Mouse (Mus musculus) B cell, adult 2 months (primary cell): ENCODE data around the gene Mybph.

Experiments used
- DNase-seq, 2 experiments: peaks; one replicate each; pipeline ENCODE4 v3.0.0; 2022

Gene Mybph

DNA sequence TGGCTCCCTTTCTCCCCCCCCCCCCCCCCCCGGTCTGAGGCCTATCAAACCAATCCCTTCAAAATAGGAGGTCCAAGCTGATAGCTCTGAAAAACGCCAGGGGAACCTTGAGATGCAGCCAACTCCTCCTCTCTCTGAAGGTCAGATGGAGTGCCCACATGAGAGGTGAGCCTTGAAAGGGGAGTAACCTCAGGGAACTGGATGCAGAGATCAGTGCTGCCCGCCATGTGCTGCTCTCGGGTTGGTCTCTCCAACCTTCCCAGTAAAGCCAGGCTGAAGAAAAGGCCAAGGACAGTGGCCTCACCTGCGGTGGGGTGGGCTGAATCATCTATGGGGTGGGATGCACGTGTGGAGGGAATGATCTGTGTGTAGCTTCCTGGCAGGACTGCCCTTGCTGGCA, 19.1 kb downstream of the Mybph start:
- DNase-seq, result no peak

DNA sequence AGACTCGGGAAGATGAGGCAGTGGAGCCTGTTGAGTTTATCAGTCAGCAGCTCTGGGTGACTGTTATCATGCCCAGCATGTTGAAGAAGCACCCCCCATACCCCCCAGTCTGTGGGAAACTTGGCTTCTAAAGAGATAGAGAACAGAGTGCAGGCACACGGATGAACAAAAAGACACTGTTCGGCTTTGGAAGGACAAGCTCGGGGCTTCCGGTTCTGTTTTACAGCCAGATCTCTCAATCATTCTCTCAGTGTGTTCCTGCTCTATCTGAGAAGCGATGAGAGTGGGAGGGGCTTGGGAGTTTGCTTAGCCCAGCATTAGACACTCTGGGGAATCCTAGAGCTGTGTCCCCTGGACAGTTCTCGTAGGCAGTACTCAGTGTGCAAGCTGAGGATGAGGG, 20.2 kb downstream of the Mybph start:
- no peak for DNase-seq

DNA sequence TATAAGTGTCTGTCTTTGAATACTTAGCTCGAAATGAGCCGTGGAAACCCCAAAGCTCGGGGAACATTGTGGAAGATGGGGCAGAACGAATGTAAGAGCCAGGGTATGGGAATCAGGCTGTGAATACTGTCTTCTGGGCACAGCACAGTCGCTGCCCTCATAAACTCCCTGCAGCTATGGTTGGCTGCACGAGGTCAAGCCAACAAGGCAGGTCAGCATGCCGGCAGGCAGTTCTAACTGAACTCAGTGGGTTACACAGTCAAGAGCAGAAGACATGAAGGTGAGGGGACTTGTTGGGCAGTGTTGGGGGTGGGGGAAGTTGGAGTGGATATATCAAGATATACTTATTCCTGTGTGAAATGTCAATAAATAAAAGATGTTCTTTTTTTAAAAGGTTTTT, 21.8 kb downstream of the Mybph start:
- no peak for DNase-seq

DNA sequence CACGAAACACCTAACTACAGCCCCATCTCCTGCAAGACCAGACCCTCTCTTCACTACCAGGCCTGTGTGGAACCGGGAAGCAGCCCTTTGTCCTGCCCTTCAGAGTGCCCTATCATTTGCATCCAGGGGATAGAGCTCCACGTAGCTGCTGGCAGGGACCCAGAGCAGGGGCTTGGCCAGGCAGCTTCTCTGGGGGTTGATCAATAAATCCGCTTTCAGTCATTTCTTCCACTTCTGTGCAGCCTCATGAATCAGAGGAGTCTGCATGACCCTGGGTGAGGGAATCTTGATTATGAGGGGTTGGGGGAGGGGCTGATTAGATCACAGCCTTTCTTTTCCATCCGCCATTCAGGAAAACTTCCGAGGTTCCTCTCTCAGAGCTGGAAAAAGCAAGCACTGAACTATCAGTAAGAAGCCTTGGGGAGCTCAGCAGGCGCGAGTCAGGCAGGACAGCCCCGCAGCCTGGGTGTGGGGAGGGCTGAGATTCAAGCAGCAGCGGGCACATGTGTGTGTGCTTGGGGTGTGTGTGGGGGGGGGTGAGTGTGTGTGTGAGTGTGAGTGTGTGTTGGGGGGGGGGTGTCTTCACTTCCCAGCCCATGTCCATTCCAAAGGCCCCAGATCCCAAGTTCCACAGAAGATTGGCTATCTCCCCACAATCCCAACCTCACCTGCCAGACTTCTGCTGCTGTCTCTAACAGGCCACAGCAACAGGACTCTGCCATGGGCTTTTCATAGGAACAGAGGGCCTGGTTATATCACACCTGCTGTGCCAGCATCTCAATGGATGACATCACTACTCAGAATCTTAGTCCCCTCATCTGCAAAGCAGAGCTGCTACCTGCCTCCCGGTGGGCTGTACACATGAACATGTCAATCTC, 22.7 kb downstream of the Mybph start:
- no peak for DNase-seq

DNA sequence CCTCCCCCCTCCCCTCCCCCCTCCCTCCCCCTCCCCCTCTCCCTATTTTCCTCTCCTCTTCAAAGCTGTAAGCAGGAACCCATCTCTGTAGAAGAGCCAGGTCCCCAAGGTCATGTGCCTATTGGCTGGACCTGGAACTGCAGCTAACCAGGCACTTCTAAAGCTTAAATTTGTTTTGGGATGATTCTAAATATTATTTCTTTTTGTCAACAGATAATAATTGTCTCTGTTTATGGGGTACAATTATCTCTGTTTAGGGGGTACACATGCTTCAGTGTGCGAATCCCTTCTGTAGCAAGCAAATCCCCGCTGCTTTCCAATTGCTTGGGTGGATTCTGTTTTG, 23.4 kb downstream of the Mybph start:
- DNase-seq, result no peak

DNA sequence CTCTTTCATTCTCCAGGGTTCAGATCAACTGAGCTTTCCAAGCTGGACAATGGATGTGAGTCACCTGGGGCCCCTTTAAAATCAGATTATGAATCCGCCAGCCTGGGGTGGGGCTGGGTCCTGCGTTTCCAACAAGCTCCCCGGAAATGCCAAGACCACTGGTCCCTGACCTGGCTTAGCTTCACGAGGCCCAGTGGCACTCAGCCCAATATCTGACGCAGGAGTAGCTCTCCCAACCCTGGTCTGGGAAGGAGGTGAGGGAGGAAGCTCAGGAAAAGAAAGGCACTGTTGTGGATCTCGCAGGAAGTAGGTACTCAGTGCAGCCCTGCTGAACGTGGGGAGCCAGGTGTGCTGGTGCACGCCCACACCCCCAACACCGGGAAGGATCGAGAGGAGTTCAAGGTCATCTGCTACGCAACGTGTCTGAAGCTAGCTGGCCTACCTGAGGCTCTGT, 23.8 kb downstream of the Mybph start:
- DNase-seq, result no peak

DNA sequence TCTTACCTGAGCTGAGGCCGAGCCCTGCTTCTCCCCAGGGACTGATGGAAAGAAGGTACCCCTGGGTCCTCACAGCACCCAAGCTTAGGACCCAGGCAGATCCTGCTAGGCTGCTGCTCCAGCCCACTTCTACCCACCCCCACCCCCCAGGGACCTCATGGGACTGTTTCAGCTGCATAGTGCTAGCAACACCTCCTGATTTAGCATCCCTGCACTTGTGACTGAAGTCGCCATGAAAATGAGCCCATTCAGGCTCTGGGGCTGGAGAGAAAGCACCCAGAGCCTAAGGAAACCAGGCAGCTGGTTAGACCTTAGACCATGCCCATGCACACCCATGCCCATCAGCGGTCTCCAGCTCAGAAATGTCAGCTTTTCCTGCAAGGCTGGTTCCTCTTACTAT, 24.7 kb downstream of the Mybph start:
- DNase-seq, result no peak

DNA sequence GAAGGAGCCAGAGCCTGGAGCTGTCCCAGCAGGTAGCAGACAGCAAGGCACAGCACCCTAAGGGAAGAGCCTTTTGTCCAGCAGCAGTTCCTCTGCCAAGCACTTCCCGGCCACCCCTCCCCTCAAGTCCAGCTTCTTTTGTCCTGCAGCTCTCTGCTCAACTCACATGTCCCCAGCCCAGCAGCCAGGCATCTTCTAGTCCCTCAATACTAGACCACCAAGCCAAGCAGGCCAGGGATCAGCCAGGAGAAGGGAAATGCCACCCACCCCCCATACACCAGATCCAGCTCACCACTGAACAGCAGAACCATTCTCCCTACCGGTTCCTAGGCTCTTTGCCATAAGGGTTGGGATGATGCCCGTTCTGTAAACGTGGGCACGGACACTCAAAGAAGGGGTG, 26.4 kb downstream of the Mybph start:
- DNase-seq, result no peak

DNA sequence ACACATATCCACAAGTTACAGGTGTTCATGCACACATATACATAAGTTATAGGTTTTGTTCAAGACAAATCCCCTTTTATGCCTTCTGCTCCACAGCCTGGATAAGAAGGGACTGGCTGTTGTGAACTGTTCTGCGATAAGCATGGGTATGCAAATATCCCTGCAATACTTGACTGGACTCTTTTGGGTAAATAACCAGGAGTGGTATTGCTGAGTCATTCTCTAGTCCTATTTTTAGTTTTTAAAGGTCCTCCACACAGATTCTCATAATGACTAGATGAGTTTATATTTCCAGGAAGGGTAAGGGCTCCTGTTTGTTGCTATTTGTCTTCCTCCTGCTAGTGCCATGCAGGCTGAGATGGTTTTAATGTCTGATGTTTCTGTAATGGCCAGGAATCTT, 27.9 kb downstream of the Mybph start:
- no peak for DNase-seq

DNA sequence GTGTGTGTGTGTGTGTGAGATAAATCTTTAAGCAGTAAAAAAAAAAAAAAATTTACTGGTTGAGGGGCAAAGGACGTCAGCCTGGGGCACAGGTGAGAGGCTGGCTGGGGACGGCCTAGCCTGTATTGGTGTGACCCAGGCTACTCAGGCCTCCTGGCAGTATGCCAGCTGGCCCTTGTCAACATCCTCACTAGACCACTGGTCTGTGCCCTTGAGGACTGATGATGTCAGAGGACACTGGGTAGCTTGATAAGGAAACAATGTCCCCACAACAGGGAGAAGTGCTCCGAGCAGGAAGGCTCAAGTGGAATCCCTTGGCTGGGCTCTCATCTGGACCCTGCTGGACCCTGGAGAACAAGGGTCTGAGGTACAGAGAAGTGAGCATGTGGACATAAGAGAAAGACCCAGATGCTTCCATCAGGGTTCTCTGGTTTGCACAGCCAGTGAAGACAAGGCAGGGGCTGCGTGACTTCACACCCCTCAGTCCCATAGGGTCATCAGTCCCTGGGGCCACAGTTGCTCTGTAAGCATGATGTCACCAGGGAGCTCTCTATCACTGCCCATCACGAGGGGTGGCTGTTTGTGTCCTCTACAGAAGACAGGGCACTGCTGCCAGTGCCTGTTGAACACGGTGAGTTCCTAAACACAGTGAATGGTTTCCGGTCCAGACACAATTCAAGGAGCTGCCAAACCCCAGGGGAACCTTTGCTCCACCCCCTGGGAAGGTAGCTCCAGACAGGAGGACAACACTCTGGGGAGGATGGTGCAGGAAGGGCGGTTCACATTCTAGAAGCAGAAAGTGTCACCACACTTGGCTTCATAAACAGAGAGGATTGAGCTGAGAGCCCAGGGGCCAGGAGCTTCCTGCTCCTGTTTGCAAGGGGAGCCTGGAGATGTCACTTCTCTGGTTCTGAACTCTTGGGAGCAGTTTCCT, 29.1 kb downstream of the Mybph start:
- no peak for DNase-seq

DNA sequence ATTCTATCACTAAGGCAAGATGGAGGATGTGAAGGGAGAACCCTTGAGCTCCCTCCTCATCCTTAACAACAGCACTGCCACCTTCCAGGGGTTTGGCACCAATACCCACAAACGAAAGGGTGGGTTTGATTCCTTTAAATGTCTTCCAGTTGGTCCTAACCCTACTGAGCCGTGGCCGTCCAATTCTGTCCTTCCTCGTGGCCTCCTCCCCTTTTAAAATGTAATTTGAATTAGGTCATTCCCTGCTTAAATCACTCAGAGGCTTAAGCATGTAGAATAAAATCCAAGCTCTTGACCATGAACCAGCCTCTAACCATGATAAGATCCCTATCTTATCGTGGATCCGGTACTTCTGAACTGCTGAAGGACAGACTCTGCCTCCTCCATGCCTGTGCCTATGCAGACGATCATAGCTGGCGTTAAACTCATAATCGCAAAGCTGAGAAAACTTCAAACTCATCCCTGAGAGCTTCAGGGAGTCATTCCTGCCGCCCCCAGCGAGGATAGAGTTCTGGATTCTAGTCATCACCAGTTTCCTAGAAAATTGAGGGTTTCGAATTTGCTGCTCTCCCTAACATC, 31.5 kb downstream of the Mybph start:
- DNase-seq, result no peak

DNA sequence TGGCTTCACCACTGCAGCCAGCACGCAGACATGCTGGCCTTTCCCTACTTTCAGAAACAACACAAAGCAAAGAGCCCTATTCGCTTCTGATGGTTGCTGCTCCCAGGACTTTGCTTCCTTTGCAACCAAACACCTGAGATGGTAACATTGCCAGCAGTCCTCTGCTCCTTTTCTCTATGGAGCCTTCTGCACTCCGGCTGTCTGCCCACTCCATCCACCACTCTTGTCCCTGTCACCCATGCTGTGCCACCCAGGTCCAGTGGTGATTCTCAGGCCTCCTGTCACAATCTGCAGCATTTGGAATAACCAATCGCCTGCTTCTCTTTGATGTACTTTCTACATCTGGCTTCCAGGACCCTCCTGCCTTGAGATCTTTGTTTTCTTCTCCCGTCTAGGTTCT, 32.1 kb downstream of the Mybph start:
- DNase-seq, result no peak

DNA sequence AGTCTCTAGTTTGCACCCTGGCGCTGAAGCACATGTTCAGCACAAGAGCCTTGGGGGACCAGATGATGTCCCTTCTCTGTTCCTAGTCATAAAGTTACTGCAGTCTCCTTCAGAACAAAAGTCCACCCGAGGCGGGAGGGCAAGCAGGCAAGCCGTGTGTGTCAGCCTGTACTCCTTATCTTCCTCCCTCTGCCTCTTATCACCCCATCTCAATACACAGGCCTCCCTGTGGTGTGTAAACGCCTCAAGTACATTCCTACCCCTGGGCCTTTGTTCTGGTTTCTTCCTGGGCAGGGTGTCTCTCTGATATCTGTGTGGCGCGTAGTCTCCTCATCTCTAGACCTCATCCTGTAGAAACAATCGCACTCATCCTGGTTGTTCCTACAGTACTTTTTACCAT, 33.5 kb downstream of the Mybph start:
- DNase-seq, result no peak

DNA sequence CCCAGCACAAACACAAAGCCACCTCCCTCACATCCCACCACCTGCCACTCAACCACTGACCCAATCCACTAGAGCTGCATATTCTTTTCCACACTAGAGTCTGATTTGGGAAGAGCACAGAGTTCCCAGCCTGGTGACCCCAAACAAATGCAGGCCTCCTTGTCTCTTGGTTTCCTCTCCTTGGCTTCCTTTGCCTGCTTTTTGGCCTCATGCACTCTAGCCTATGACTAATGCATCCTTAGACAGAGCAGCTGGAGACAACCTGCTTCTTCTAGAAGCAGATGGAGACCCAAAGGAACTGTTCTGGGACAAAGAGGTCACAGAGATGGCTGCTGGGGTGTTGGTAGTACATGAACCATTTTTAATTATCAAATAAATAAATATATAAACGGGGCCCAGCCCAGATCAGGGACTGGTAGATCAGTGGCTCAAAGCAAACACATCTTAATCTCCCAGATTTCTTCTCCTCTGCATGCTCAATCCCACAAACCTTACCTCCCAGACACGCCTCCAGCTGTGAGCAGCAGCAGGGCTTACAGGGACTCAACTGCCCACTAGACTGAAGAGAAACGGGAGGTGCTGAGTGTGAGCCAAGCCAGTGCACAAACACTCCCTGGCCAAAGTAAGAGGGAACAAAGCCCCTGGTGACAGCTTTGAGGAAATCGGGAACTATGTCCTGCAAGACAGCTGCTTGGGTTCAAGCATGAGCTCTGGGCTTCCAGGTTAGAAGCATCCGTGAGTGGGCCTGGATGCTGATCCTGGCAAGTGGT, 36.7 kb downstream of the Mybph start:
- no peak for DNase-seq

DNA sequence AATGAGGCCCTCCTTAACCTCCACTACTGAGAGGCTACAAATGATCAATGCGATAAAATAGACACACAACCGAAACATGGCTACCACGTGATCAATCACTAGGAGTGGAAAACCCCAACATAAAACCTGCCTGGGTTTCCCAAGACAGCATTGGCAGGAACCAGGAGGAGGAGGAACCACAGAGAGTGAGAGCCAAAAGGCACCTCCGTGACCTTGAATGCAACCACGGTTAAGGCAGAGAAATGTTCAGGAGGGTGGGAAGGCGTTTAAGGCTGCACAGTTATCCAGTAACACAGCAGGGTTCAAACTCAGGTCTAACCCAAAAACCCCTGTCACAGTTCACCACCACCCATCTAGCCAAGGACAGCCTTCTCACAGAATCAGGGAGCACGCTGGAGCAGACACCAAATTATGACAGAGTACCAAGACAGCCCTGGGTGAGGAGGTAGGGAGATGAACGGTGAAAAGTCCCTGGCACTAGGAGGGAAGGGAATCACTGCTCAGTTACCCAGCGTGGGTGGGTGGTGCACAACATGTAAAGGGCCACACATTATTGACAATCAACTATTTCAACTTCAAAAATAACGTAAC, 37.5 kb downstream of the Mybph start:
- DNase-seq, result no peak

DNA sequence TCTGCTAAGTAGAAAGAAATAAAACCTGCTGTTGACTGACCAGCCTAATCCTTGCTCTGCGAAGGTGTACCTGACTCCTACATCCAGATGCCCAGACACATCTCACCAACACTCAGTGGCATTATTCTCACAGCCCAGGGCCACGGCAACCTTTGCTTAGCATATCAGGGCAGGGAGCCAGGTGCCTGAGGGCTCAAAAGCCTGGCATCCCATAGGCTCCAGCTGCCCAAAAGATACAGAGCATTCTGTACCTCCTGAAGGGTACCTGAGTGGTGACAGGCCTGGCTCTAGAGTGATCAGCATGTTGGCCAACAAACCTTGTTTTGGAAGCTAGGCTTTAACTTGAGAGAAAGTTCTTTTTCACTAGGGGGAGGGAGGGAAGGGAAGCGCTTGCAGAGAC, 38.0 kb downstream of the Mybph start:
- DNase-seq, result no peak

DNA sequence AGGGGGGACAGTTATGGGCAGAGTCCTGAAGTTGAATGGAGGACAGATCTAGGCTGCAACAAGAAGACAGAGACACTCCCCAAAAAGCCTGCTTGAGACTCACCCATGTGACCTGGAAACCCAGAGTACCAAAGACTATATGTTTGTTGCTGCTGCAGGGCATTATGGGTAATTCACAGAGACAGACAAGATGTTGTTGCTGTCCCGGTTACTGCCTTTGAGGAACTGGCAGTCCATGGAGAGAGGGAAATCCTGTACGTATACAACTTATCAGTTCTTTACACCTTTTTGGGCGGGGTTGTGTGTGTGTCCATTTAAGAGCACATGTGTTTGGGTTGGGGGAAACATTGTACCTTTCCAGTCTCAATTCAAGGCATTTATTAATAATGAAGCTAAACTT, 38.4 kb downstream of the Mybph start:
- no peak for DNase-seq

DNA sequence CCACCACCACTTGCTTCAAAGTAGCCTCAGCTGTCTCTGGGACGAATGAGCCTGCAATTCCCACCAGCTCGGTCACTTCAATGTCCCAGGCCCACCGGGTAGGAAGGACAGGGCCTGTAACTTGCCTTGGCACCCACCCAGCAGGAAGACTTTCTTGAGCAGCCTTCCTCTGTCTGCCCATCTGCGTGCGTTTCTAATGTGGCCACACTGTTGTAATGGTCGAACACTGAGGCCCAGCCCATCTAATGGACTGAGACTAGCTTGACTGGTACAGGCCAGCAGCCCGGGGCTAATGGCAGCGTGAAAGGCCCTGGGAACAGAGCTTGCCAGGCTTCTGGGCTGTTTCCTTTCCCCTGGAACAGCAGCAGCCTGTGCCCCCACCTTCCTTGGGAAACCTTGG, 39.1 kb downstream of the Mybph start:
- DNase-seq, result no peak

DNA sequence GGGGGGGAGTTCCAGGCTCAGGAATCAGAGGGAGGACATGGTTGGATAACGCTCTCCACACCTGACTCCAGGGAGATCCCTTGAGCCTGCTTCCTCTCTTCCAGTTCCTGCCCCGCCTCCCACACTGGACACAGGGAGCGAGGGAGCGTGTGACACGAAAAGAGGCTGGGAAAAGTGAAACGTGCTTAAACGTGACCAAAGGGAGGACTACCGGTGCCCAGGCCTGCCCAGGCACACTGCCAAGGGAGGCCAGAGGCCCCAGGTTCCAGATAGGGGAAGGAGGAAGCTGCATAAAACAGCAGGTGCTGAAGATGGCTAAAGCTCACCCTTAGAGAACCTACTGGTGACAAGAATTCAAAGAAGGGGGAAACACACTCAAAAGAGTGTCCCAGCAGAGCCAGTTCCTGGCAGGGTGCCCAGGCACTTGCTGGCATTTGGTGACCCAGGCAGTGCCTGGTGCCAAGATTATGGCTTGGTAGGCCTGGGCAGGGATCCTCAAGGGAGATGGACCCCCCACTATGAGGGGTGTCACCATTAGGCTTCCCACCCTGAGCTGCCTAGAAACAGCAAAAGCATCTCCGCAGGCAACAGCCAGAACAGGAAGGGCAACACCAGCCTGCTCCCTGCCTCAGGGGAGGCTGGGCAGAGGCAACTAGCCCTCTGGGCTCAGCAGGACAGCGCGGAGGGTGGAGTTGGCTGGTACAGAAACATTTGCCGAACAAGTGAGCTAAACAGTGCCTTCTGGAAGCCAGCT, 39.7 kb downstream of the Mybph start:
- DNase-seq, result no peak

DNA sequence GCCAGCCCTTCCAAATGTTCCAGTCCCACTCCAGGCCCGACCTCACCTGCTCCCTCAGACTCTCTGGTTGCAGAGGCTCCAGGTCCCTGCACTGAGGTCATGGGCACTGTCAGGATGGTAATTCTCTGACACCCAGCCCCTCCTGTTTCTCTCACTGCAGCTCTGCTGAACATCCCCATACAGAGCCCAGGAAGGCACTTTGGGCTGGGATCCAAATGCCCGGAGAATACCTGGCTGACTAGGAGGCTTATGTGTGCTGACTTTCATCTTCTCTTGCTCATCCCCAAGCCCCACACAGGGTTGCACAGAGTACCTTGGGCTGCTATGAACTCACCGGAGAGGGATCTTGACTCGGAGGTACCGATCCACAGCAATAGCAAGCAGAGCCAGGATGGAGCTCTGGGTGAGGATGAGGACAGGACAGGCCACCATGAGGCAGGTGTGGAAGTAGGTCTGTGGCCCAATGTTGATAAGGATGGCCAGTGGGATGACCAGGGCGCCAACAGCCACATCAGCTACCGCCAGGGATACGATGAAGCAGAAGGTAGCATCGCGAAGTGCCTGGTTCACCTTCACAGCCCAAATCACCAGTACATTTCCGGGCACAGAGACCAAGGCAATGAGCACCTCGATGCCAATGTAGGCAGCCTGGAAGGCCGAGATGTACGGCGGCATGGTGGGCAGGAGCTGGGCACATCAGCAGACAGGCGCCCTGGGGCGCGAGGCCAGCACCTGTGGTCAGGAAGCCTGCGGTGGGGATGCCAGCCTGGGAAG, 40.6 kb downstream of the Mybph start:
- no peak for DNase-seq
